Comparison of ENCODE assay signal across 26 mouse cellular contexts in the genomic region with DNA sequence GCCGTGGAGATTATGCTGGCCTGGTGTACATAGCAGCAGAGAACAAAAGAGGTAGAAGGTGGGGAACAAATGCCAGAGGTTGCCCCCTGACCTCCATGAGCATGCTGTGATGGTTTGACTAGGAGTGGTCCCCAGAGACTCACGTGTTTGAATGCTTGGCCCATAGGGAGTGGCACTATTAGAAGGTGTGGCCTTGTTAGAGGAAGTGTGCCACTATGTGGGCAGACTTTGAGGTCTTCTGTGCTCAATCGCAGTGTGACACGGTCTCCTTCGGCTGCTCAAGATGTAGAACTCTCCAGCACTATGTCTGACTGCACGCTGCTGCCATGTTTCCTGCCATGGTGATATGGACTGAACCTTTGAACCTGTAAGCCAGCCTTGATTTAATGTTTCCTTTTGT. TPM values are rescaled to one million over a fixed set of nuclear protein-coding genes. Genes with fewer than 3 reads are reported as not detected.
DNase-seq lines count a peak whose midpoint lies in the region; ATAC-seq lines count a peak whose summit lies in the region.
"Had no signal": no experiment of that assay in that cellular context is flagged by ENCODE, and none has a peak within 500 bp of the region (broad histone marks: within the 10 kb centered on the region; RNA-seq: fewer than 3 reads in every experiment).

No protein-coding gene starts in this region.

- intact Hi-C loops in left cerebral cortex, postnatal 36 days (cut with DNase I), result no loop called here

- peak; percentile 29 for DNase-seq in A20 (ENCODE audit: low read depth, low spot score)
- peak; percentile 34 for DNase-seq in R1 (ENCODE audit: low read depth, low spot score)
- DNase-seq in thymus, postnatal 14 days, result no peak
- no peak for DNase-seq in left cerebral cortex, postnatal 36 days (ENCODE audit: low spot score in 2 of 2)
- no peak for DNase-seq in right cerebral cortex, postnatal 10 days (ENCODE audit: low spot score in 2 of 2)
- DNase-seq: adrenal gland, adult 2 months; adrenal gland, postnatal 14 days; cerebellum, adult 11 months; cerebellum, adult 2 months; cerebellum, postnatal 10 days; cerebellum, postnatal 36 days; forebrain, postnatal 0 days; gastrocnemius, adult 2 months; gastrocnemius, postnatal 14 days; heart, adult 18-20 months; heart, postnatal 14 days; heart, postnatal 4 days; kidney, adult 11 months had no signal

- peak; percentile 83 for ATAC-seq in granulocyte monocyte progenitor cell, adult 5-6 weeks (replicated peaks; ENCODE audit: poor library complexity, severe bottlenecking)
- ATAC-seq: CD4-positive, CD25-positive, alpha-beta regulatory T cell, adult 4 months; forebrain, embryonic 14.5 days; forebrain, postnatal 0 days; hindbrain, postnatal 0 days; inflammation-experienced regulatory T-cells, adult 6 months had no signal

RNA-seq across cellular contexts. Expression of a gene that starts 6.2 kb away (rescaled TPM):
- total RNA-seq in granulocyte monocyte progenitor cell, adult 5-6 weeks (2014; fragmentation: Nextera tagmentation), result not detected in 2 replicates
- total RNA-seq in granulocyte monocyte progenitor cell, adult 5-6 weeks (2017), result not detected in 2 replicates
- total RNA-seq in left cerebral cortex, postnatal 36 days (2021), result 10 to 100 TPM; 24.9 to 28.5 TPM
- total RNA-seq: ES-E14; gastrocnemius, adult 2 months; gastrocnemius, postnatal 14 days; gastrocnemius, postnatal 4 days; heart, adult 18-20 months; heart, postnatal 14 days; heart, postnatal 4 days had no signal

RNA-seq across cellular contexts. Expression of a gene that starts 12.5 kb away (rescaled TPM):
- not detected in 2 replicates for total RNA-seq in granulocyte monocyte progenitor cell, adult 5-6 weeks (2014; fragmentation: Nextera tagmentation)
- not detected in 2 replicates for total RNA-seq in granulocyte monocyte progenitor cell, adult 5-6 weeks (2017)
- not detected for total RNA-seq in left cerebral cortex, postnatal 36 days (2021)
- total RNA-seq: adrenal gland, adult 2 months; adrenal gland, postnatal 14 days; adrenal gland, postnatal 4 days; ES-E14; forebrain, postnatal 0 days; gastrocnemius, adult 2 months; gastrocnemius, postnatal 14 days; gastrocnemius, postnatal 4 days; heart, adult 18-20 months; heart, postnatal 14 days; heart, postnatal 4 days; hindbrain, postnatal 0 days had no signal

RNA-seq across cellular contexts. Expression of a gene that starts 37.8 kb away (rescaled TPM):
- not detected in 2 replicates for total RNA-seq in granulocyte monocyte progenitor cell, adult 5-6 weeks (2014; fragmentation: Nextera tagmentation)
- total RNA-seq in granulocyte monocyte progenitor cell, adult 5-6 weeks (2017), result not detected in 2 replicates
- total RNA-seq in left cerebral cortex, postnatal 36 days (2021), result not detected
- total RNA-seq: adrenal gland, adult 2 months; adrenal gland, postnatal 14 days; adrenal gland, postnatal 4 days; forebrain, postnatal 0 days; gastrocnemius, adult 2 months; gastrocnemius, postnatal 14 days; gastrocnemius, postnatal 4 days; heart, adult 18-20 months; heart, postnatal 14 days; heart, postnatal 4 days had no signal

Comparison
In these comparisons a context has a peak if more than half of its experiments do, and no peak if none do; other contexts are left out.
1. DNase-seq: peak in A20 (single experiment) and R1 (single experiment); none in thymus, postnatal 14 days (single experiment), left cerebral cortex, postnatal 36 days (0 of 2) and right cerebral cortex, postnatal 10 days (0 of 2).
2. RNA of a gene that starts 6.2 kb away (total RNA-seq): 24.9 to 28.5 TPM in left cerebral cortex, postnatal 36 days; not detected in granulocyte monocyte progenitor cell, adult 5-6 weeks; every median in the first group is over 10 times any median in the second.